Mouse (Mus musculus) right cerebral cortex, postnatal 14 days (tissue): ENCODE results near the gene Trim43b.
"Not testable (repeated sequence)": the region's sequence is repeated elsewhere in the genome, so short reads cannot be mapped to it uniquely, and the experiment has no call there.

ENCODE experiments used
- DNase-seq: peaks from one replicate; pipeline ENCODE4 v3.0.0; 2022

The Trim43b gene

DNA sequence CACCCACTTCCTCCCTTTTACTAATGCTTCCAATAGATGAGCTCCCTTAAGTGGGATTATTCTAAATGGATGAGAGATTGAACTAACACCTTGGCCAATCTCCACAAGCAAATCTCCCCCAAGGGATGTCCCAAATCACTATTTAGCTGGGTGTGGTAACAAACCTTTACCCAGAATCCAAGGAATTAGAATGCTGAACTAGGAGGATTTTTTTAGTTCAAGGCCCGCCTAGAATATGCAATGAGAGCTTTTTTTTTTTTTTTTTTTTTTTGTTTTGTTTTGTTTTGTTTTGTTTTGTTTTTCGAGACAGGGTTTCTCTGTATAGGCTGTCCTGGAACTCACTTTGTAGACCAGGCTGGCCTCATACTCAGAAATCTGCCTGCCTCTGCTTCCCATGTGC is at the start of gene Trim43b:
Gene Trim43b (minus strand): TSS at position 101 of the 400 bp plus-strand sequence.
- DNase-seq = not testable (repeated sequence)

- not testable (repeated sequence) for DNase-seq
These were observed 11.9 kb upstream of the Trim43b start for GRCm38 (mm10) chr9:89104576-89104975.

DNA sequence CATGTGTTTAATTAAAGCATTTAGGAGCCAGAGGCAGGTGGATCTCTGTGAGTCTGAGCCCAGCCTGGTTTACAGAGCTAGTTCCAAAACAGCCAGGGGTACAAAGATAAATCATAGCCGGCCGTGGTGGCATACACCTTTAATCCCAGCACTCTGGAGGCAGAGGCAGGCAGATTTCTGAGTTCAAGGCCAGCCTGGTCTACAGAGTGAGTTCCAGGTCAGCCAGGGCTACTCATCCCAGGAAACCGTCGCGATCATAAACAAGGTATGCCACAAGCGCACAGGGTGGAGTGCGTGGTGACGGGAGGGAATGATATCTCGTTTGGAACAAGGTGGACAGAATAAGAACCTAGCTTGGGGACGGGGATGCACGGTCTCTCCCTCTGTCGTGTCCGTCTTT is 5.9 kb downstream of the Trim43b start:
- DNase-seq = not testable (repeated sequence)

GRCm38 (mm10) chr9:89079637-89080036 is 13.0 kb downstream of the Trim43b start:
- not testable (repeated sequence) for DNase-seq

DNA sequence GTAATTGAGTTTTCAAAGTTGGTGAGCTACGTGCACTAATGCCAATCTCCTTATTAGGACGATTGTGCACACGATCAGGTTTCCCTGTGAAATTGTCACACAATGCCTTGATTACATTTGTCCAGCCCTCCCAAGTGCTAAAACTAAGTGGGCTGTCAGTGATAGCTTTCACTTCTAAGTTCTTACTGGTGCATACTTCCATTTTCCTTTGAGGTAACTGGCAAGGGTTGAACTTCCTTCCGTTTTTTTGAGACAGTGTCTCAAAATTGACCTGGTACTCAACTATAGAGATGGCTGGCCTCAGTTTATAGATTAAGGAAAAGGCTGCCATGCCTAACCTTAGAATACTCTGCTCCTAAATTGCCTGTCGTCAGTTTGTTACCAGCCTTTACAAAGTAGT is 16.1 kb downstream of the Trim43b start:
- DNase-seq = not testable (repeated sequence)

- not testable (repeated sequence) for DNase-seq
These were observed 25.5 kb downstream of the Trim43b start for GRCm38 (mm10) chr9:89067143-89067501.

- DNase-seq = peak; percentile 79
These were observed 26.1 kb downstream of the Trim43b start for GRCm38 (mm10) chr9:89066378-89067142.
